Mouse (Mus musculus): ENCODE results near the gene Pogz.

- TF ChIP-seq CTCF (IDR thresholded peaks at IDR 0.05; ENCODE audit: borderline replicate concordance, insufficient read depth, low read depth, low read length): no peak
- no peak for TF ChIP-seq POLR2A (IDR thresholded peaks at IDR 0.05; ENCODE audit: borderline replicate concordance, insufficient read depth, low read length)
These were observed at the start of gene Pogz for GRCm38 (mm10) chr3:94837183-94837890.

Measured in cerebellum, adult 2 months (tissue).